Mouse (Mus musculus): ENCODE measurements around the gene Nyap1. TPM values are rescaled to one million over a fixed set of nuclear protein-coding genes. Genes with fewer than 3 reads are reported as not detected.
A peak's percentile ranks its signal among the peaks of the same experiment; 100 is the strongest.

Gene Nyap1
- polyA plus RNA-seq, 2 experiments: 1.2 to 19.7 TPM

- Histone ChIP-seq H3K36me3 (ENCODE audit: control insufficient read depth, insufficient read depth, low read length) (peaks cover 19% of the 10 kb centered on the region), H3K4me2 (replicated peaks; ENCODE audit: low read depth, low read length, severe bottlenecking) (no peak overlapping the region; the same call in 1 of the 2 replicates), H3K9me3 (ENCODE audit: control insufficient read depth, low read length) (no peaks in the 10 kb centered on the region), H3K9ac (ENCODE audit: low read depth, low read length, severe bottlenecking) (no peak overlapping the region), H3K27ac (replicated peaks; ENCODE audit: low read depth, low read length) (peak overlapping the region; percentile 33), H3K4me3 (replicated peaks; ENCODE audit: low read length) (no peak overlapping the region), H3K27me3 (ENCODE audit: control insufficient read depth, insufficient read depth, low read length) (no peaks in the 10 kb centered on the region), H3K4me1 (ENCODE audit: control insufficient read depth, insufficient read depth, low read length) (peaks cover 19% of the 10 kb centered on the region)
- ATAC-seq (ENCODE audit: low FRiP score, low read depth) (no peak; the same call in 1 of the 2 replicates), DNase-seq (ENCODE audit: low spot score) (peak; percentile 66)
- TF ChIP-seq POLR2A (IDR thresholded peaks at IDR 0.05; ENCODE audit: borderline replicate concordance, extremely low read depth, insufficient read depth, insufficient read length): no peak
- WGBS: 8% methylated on average over 5 of the region's 5 CpGs
Observed at GRCm38 (mm10) chr5:137776408-137776918, 35.1 kb upstream of the Nyap1 start.

- Histone ChIP-seq H3K27ac (replicated peaks; ENCODE audit: low read depth, low read length) (peak overlapping the region; percentile 20), H3K27me3 (ENCODE audit: control insufficient read depth, insufficient read depth, low read length) (no peaks in the 10 kb centered on the region), H3K4me3 (replicated peaks; ENCODE audit: low read length) (no peak overlapping the region), H3K4me2 (replicated peaks; ENCODE audit: low read depth, low read length, severe bottlenecking) (no peak overlapping the region; the same call in 1 of the 2 replicates), H3K4me1 (ENCODE audit: control insufficient read depth, insufficient read depth, low read length) (peaks cover 19% of the 10 kb centered on the region), H3K9ac (ENCODE audit: low read depth, low read length, severe bottlenecking) (no peak overlapping the region), H3K36me3 (ENCODE audit: control insufficient read depth, insufficient read depth, low read length) (peaks cover 12% of the 10 kb centered on the region), H3K9me3 (ENCODE audit: control insufficient read depth, low read length) (no peaks in the 10 kb centered on the region)
- ATAC-seq (ENCODE audit: low FRiP score, low read depth) (no peak), DNase-seq (ENCODE audit: low spot score) (no peak)
- WGBS: 81% methylated on average over 2 of the region's 2 CpGs
- TF ChIP-seq POLR2A (IDR thresholded peaks at IDR 0.05; ENCODE audit: borderline replicate concordance, extremely low read depth, insufficient read depth, insufficient read length): no peak
Observed at GRCm38 (mm10) chr5:137775587-137776290, 34.3 kb upstream of the Nyap1 start.

GRCm38 (mm10) chr5:137772755-137773154, 31.3 kb upstream of the Nyap1 start:
- peaks cover 7% of the 10 kb centered on the region for H3K4me1 ChIP-seq (ENCODE audit: control insufficient read depth, insufficient read depth, low read length)
- TF ChIP-seq POLR2A (IDR thresholded peaks at IDR 0.05; ENCODE audit: borderline replicate concordance, extremely low read depth, insufficient read depth, insufficient read length): no peak

GRCm38 (mm10) chr5:137770709-137771108, 29.3 kb upstream of the Nyap1 start:
- Histone ChIP-seq H3K4me2 (replicated peaks; ENCODE audit: low read depth, low read length, severe bottlenecking) (no peak overlapping the region), H3K4me3 (replicated peaks; ENCODE audit: low read length) (no peak overlapping the region), H3K4me1 (ENCODE audit: control insufficient read depth, insufficient read depth, low read length) (no peaks in the 10 kb centered on the region), H3K9me3 (ENCODE audit: control insufficient read depth, low read length) (no peaks in the 10 kb centered on the region), H3K27me3 (ENCODE audit: control insufficient read depth, insufficient read depth, low read length) (no peaks in the 10 kb centered on the region), H3K9ac (ENCODE audit: low read depth, low read length, severe bottlenecking) (no peak overlapping the region), H3K36me3 (ENCODE audit: control insufficient read depth, insufficient read depth, low read length) (no peaks in the 10 kb centered on the region), H3K27ac (replicated peaks; ENCODE audit: low read depth, low read length) (no peak overlapping the region)
- TF ChIP-seq POLR2A (IDR thresholded peaks at IDR 0.05; ENCODE audit: borderline replicate concordance, extremely low read depth, insufficient read depth, insufficient read length): no peak
- DNase-seq (ENCODE audit: low spot score) (no peak), ATAC-seq (ENCODE audit: low FRiP score, low read depth) (no peak; the same call in 1 of the 2 replicates)
- WGBS: 41% methylated on average over 2 of the region's 2 CpGs

More at GRCm38 (mm10) chr5:137772755-137773154, 31.3 kb upstream of the Nyap1 start:
- ATAC-seq (ENCODE audit: low FRiP score, low read depth) (no peak), DNase-seq (ENCODE audit: low spot score) (no peak)
- Histone ChIP-seq H3K27ac (replicated peaks; ENCODE audit: low read depth, low read length) (no peak overlapping the region), H3K9me3 (ENCODE audit: control insufficient read depth, low read length) (no peaks in the 10 kb centered on the region), H3K4me3 (replicated peaks; ENCODE audit: low read length) (no peak overlapping the region), H3K36me3 (ENCODE audit: control insufficient read depth, insufficient read depth, low read length) (no peaks in the 10 kb centered on the region), H3K27me3 (ENCODE audit: control insufficient read depth, insufficient read depth, low read length) (no peaks in the 10 kb centered on the region), H3K9ac (ENCODE audit: low read depth, low read length, severe bottlenecking) (no peak overlapping the region), H3K4me2 (replicated peaks; ENCODE audit: low read depth, low read length, severe bottlenecking) (no peak overlapping the region)

GRCm38 (mm10) chr5:137768475-137768874, 27.1 kb upstream of the Nyap1 start:
- H3K9me3 ChIP-seq (ENCODE audit: control insufficient read depth, low read length): no peaks in the 10 kb centered on the region
- 64% methylated on average over 1 of the region's 1 CpGs for WGBS
- H3K27me3 ChIP-seq (ENCODE audit: control insufficient read depth, insufficient read depth, low read length): no peaks in the 10 kb centered on the region
- TF ChIP-seq POLR2A (IDR thresholded peaks at IDR 0.05; ENCODE audit: borderline replicate concordance, extremely low read depth, insufficient read depth, insufficient read length): no peak
- no peak overlapping the region for H3K9ac ChIP-seq (ENCODE audit: low read depth, low read length, severe bottlenecking)
- H3K4me3 ChIP-seq (replicated peaks; ENCODE audit: low read length): no peak overlapping the region
- no peaks in the 10 kb centered on the region for H3K36me3 ChIP-seq (ENCODE audit: control insufficient read depth, insufficient read depth, low read length)
- H3K4me2 ChIP-seq (replicated peaks; ENCODE audit: low read depth, low read length, severe bottlenecking): no peak overlapping the region
- DNase-seq (ENCODE audit: low spot score): no peak
- no peak for ATAC-seq (ENCODE audit: low FRiP score, low read depth)
- H3K4me1 ChIP-seq (ENCODE audit: control insufficient read depth, insufficient read depth, low read length): no peaks in the 10 kb centered on the region
- no peak overlapping the region for H3K27ac ChIP-seq (replicated peaks; ENCODE audit: low read depth, low read length)
